ENCODE assay signal across 26 mouse cellular contexts in the genomic region with DNA sequence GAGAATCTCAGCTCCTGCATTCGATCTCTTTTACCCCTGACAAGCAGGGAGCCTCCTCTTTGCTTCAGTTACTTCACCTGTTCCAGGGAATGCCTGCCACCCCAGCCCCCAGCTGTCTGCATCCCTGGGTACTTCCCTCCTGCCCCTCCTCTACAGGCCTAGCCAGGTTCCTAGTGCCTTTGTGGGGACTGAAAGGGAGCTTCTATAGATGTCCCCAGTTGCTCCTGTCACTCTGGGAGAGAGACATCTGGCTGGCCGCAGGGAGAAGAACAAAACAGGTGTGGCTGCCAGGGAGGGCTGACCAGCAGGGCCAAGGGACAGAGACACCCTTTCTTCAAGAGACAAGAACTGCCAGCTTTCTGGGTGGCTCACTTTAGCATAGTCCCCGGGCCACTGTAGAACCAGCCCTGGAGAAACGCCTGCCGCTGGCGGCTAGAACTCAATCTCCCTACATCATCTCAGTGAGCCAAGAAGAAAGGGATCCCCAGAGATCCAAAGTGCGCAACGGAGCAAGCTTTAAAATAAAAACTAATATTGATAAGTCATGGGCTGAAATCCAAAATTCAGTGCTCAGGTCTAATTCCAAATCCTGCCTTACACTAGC. TPM values are rescaled to one million over a fixed set of nuclear protein-coding genes. Genes with fewer than 3 reads are reported as not detected.
A peak's percentile ranks its signal among the peaks of the same experiment; 100 is the strongest.
DNase-seq lines count a peak whose midpoint lies in the region; ATAC-seq and TF ChIP-seq lines count a peak whose summit lies in the region.
"Had no signal": no experiment of that assay in that cellular context is flagged by ENCODE, and none has a peak within 500 bp of the region (broad histone marks: within the 10 kb centered on the region; RNA-seq: fewer than 3 reads in every experiment).

No protein-coding gene starts in this region.

- no peak overlapping the region; the same call in none of the 2 replicates for H3K9ac ChIP-seq in liver, adult 2 months (ENCODE audit: low read depth, low read length)
- no peak overlapping the region for H3K9ac ChIP-seq in embryonic facial prominence, embryonic 14.5 days (ENCODE audit: low read depth, low read length)
- no peak overlapping the region for H3K9ac ChIP-seq in liver, embryonic 16.5 days (ENCODE audit: low read depth, low read length)
- H3K9ac ChIP-seq: embryonic facial prominence, embryonic 13.5 days; neural tube, embryonic 12.5 days had no signal

- H3K36me3 ChIP-seq in liver, adult 2 months (ENCODE audit: control insufficient read depth, insufficient read depth, low read length) = no peaks in the 10 kb centered on the region
- H3K36me3 ChIP-seq in embryonic facial prominence, embryonic 14.5 days (ENCODE audit: control insufficient read depth, insufficient read depth, low read length) = no peaks in the 10 kb centered on the region
- no peaks in the 10 kb centered on the region for H3K36me3 ChIP-seq in liver, embryonic 16.5 days (ENCODE audit: control insufficient read depth, insufficient read depth)
- H3K36me3 ChIP-seq: hindbrain, embryonic 10.5 days; neural tube, embryonic 12.5 days had no signal

- TF ChIP-seq POLR2A in liver, adult 2 months (IDR thresholded peaks at IDR 0.05; ENCODE audit: extremely low read depth, insufficient read depth, low read length) = no peak

- H3K4me3 ChIP-seq in liver, adult 2 months (ENCODE audit: insufficient read depth, low read depth, low read length) = no peak overlapping the region
- H3K4me3 ChIP-seq in embryonic facial prominence, embryonic 14.5 days (ENCODE audit: low read depth, low read length) = no peak overlapping the region
- H3K4me3 ChIP-seq in liver, embryonic 16.5 days (ENCODE audit: low read depth, low read length) = no peak overlapping the region
- H3K4me3 ChIP-seq: embryonic facial prominence, embryonic 13.5 days; hindbrain, embryonic 10.5 days; midbrain, embryonic 10.5 days; neural tube, embryonic 12.5 days had no signal

- peaks cover 22% of the 10 kb centered on the region for H3K79me2 ChIP-seq in liver, adult 2 months (ENCODE audit: control insufficient read depth, insufficient read depth, low read length)

- no peaks in the 10 kb centered on the region for H3K27me3 ChIP-seq in liver, adult 2 months (ENCODE audit: control insufficient read depth, insufficient read depth, low read length)
- H3K27me3 ChIP-seq in embryonic facial prominence, embryonic 14.5 days (replicated peaks; ENCODE audit: control insufficient read depth, insufficient read depth, low read length) = no peaks in the 10 kb centered on the region
- no peaks in the 10 kb centered on the region for H3K27me3 ChIP-seq in liver, embryonic 16.5 days (ENCODE audit: control insufficient read depth, insufficient read depth, low read depth, low read length)
- H3K27me3 ChIP-seq: embryonic facial prominence, embryonic 13.5 days; neural tube, embryonic 12.5 days had no signal

- no peaks in the 10 kb centered on the region for H3K9me3 ChIP-seq in embryonic facial prominence, embryonic 14.5 days (ENCODE audit: control insufficient read depth, low read length)
- H3K9me3 ChIP-seq in liver, embryonic 16.5 days (replicated peaks; ENCODE audit: control insufficient read depth, low read length) = no peaks in the 10 kb centered on the region
- H3K9me3 ChIP-seq: embryonic facial prominence, embryonic 13.5 days; hindbrain, embryonic 10.5 days; midbrain, embryonic 10.5 days; neural tube, embryonic 12.5 days had no signal

- peaks cover 33% of the 10 kb centered on the region for H3K4me1 ChIP-seq in liver, adult 2 months (ENCODE audit: control insufficient read depth, insufficient read depth, low read length)
- H3K4me1 ChIP-seq in embryonic facial prominence, embryonic 14.5 days (ENCODE audit: control insufficient read depth, insufficient read depth, low read length) = peaks cover 22% of the 10 kb centered on the region
- peaks cover 74% of the 10 kb centered on the region for H3K4me1 ChIP-seq in liver, embryonic 16.5 days (ENCODE audit: control insufficient read depth, low read depth, low read length)

- TF ChIP-seq CTCF in liver, adult 2 months (IDR thresholded peaks at IDR 0.05; ENCODE audit: low read depth, low read length) = no peak

- ATAC-seq in embryonic facial prominence, embryonic 14.5 days (ENCODE audit: low read depth) = peak; percentile 10; the same call in 1 of the 2 replicates
- ATAC-seq in liver, embryonic 16.5 days (ENCODE audit: low read depth) = no peak
- ATAC-seq: activated CD4-positive, CD25-positive, alpha-beta regulatory T cell, adult 4 months; hindbrain, postnatal 0 days; intestine, embryonic 16.5 days had no signal

- 24% methylated on average over 8 of the region's 8 CpGs for WGBS in liver, adult 2 months
- WGBS in embryonic facial prominence, embryonic 14.5 days = 60% methylated on average over 8 of the region's 8 CpGs
- WGBS in liver, embryonic 16.5 days (ENCODE audit: insufficient replicate concordance) = 63% methylated on average over 8 of the region's 8 CpGs

- H3K4me2 ChIP-seq in embryonic facial prominence, embryonic 14.5 days (ENCODE audit: low read depth, low read length) = no peak overlapping the region
- H3K4me2 ChIP-seq in liver, embryonic 16.5 days (ENCODE audit: low read depth, low read length) = no peak overlapping the region
- H3K4me2 ChIP-seq: embryonic facial prominence, embryonic 13.5 days; neural tube, embryonic 12.5 days had no signal

- DNase-seq in gastrocnemius, postnatal 25 days = peak; percentile 56
- DNase-seq in gastrocnemius, postnatal 14 days = no peak
- DNase-seq in liver, adult 2 months (ENCODE audit: extremely low read depth, low read depth, low spot score) = no peak
- DNase-seq in liver = no peak
- DNase-seq in embryonic facial prominence, embryonic 14.5 days (ENCODE audit: low spot score) = peak; percentile 81
- no peak for DNase-seq in layer of hippocampus, postnatal 14 days (ENCODE audit: low spot score in 2 of 2)
- DNase-seq: adrenal gland, adult 8-10 months; B cell, adult 2 months; cerebellum, adult 18-20 months; cerebellum, postnatal 25 days; kidney, postnatal 4 days; layer of hippocampus, adult 9-11 months; left cerebral cortex, postnatal 4 days; lung, adult 18-20 months; lung, postnatal 10 days; right cerebral cortex, postnatal 14 days; thymus, adult 2 months had no signal

- H3K27ac ChIP-seq in liver, adult 2 months (replicated peaks; ENCODE audit: insufficient read depth, low read depth, low read length) = peak overlapping the region; percentile 46; the same call in 1 of the 2 replicates
- no peak overlapping the region for H3K27ac ChIP-seq in embryonic facial prominence, embryonic 14.5 days (replicated peaks; ENCODE audit: low read depth, low read length)
- peak overlapping the region; percentile 62 for H3K27ac ChIP-seq in liver, embryonic 16.5 days (ENCODE audit: low read length)
- H3K27ac ChIP-seq: embryonic facial prominence, embryonic 13.5 days; hindbrain, embryonic 10.5 days; hindbrain, postnatal 0 days; midbrain, embryonic 10.5 days; neural tube, embryonic 12.5 days; stomach, postnatal 0 days had no signal

- intact Hi-C loops in gastrocnemius, postnatal 14 days (cut with DNase I; ENCODE audit: low total_unique reads) = no loop called here

RNA-seq across cellular contexts. Expression of a gene that starts 20.5 kb away (rescaled TPM):
- 1 to 10 TPM; 8.0 to 9.9 TPM for total RNA-seq in gastrocnemius, postnatal 25 days (2021)
- 10 to 100 TPM; 10.8 to 11.2 TPM for total RNA-seq in gastrocnemius, postnatal 14 days (2021)
- total RNA-seq in liver, adult 2 months (2014; rRNA removed) = 2.3 and 3.2 TPM in 2 replicates
- polyA plus RNA-seq in liver, adult 2 months (2012; rRNA removed) = 3.4 and 3.8 TPM in 2 replicates
- 9.4 and 9.8 TPM in 2 replicates for polyA plus RNA-seq in embryonic facial prominence, embryonic 14.5 days (2014; fragmentation: Nextera tagmentation; extraction: Ambion mirVana)
- polyA plus RNA-seq in liver, embryonic 16.5 days (2015; fragmentation: Nextera tagmentation; extraction: Ambion mirVana) = 6.9 and 7.8 TPM in 2 replicates
- 10 to 100 TPM; 17.0 to 18.1 TPM for total RNA-seq in layer of hippocampus, postnatal 14 days (2021)

RNA-seq across cellular contexts. Expression of a gene that starts 49.9 kb away (rescaled TPM):
- total RNA-seq in gastrocnemius, postnatal 25 days (2021) = under 1 TPM; 0.10 to 0.24 TPM
- under 1 TPM; 0.23 to 0.24 TPM for total RNA-seq in gastrocnemius, postnatal 14 days (2021)
- total RNA-seq in liver, adult 2 months (2014; rRNA removed) = 0.18 and 0.20 TPM in 2 replicates
- polyA plus RNA-seq in liver, adult 2 months (2012; rRNA removed) = not detected in 2 replicates
- 1.4 TPM in 2 replicates for polyA plus RNA-seq in embryonic facial prominence, embryonic 14.5 days (2014; fragmentation: Nextera tagmentation; extraction: Ambion mirVana)
- 0.12 and 0.14 TPM in 2 replicates for polyA plus RNA-seq in liver, embryonic 16.5 days (2015; fragmentation: Nextera tagmentation; extraction: Ambion mirVana)
- 1 to 10 TPM; 3.3 to 4.5 TPM for total RNA-seq in layer of hippocampus, postnatal 14 days (2021)
- polyA plus RNA-seq: activated CD4-positive, CD25-positive, alpha-beta regulatory T cell, adult 4 months had no signal

Comparison
In these comparisons a context has a peak if more than half of its experiments do, and no peak if none do; other contexts are left out.
1. DNase-seq: peak in gastrocnemius, postnatal 25 days (single experiment) and embryonic facial prominence, embryonic 14.5 days (single experiment); none in gastrocnemius, postnatal 14 days (single experiment), liver, adult 2 months (single experiment), liver (single experiment) and layer of hippocampus, postnatal 14 days (0 of 2).